Mouse (Mus musculus): ENCODE results near the gene Diexf.

The Diexf gene

DNA sequence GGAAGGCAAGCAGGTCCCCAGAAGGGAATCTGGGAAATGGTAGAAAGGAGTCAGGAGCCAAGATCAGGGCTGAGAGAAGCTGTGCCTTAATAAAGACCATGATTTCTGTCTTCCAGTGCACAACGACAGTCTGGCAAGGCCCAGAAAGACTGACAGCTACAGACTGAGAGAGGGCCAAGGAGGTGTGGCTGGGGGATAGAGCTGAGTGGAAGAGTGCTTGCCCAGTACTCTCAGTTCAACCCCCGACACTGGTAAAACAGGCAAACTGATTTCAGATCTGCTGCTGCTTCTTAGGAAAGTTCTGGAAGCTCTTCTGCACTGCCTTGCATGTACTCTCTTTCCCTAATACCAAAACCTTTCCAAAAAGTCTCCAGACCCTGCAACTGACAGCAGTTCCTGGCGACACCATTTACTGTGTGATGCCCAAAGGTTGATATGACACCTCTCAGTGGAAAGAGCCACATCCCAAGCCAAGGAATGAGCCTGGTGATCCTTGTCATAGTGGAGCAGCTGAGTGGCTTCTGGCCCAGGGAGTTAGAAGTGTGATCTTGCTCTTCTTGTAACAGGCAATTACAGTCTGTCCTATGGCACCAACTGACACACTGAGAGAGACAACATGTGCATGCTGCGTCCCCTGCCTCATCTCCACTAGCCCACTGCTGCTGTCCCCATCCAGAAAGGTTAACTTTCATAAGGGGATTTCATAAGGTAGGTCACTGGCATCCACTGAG lies 43.8 kb downstream of the Diexf start:
- no peak for DNase-seq (ENCODE audit: low spot score in 2 of 2)

GRCm38 (mm10) chr1:193085541-193086020 lies 44.5 kb downstream of the Diexf start:
- no peak for DNase-seq (ENCODE audit: low spot score in 2 of 2)

DNA sequence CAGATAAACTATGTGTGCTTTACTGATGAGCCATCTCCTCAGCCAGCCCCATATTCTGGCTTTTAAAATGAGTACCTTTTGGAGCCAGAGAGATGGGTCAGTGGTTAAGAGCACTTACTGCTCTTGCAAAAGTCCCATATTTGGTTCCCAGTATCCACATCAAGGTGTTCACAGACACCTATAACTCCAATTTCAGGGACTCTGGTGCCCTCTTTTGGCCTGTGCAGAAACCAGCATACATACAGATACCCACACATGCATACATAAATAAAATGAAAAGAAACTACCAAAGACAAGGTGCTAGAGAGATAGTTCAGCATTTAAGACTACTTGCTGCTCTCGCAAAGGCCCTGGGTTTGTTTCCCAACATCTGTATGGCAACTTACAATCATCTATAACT lies 46.1 kb downstream of the Diexf start:
- DNase-seq (ENCODE audit: low spot score in 2 of 2), result no peak

GRCm38 (mm10) chr1:193083051-193083450 lies 47.0 kb downstream of the Diexf start:
- no peak for DNase-seq (ENCODE audit: low spot score in 2 of 2)

GRCm38 (mm10) chr1:193082311-193082921 lies 47.7 kb downstream of the Diexf start:
- no peak for DNase-seq (ENCODE audit: low spot score in 2 of 2)

- DNase-seq (ENCODE audit: low spot score in 2 of 2), result no peak
These were observed 67.5 kb downstream of the Diexf start for GRCm38 (mm10) chr1:193062618-193063017.

- no peak for DNase-seq (ENCODE audit: low spot score in 2 of 2)
These were observed 69.9 kb downstream of the Diexf start for GRCm38 (mm10) chr1:193060167-193060566.

GRCm38 (mm10) chr1:193059596-193059995 lies 70.5 kb downstream of the Diexf start:
- peak; percentile 41 to 44 for DNase-seq (ENCODE audit: low spot score in 2 of 2)

GRCm38 (mm10) chr1:193054401-193054800 lies 75.7 kb downstream of the Diexf start:
- DNase-seq (ENCODE audit: low spot score in 2 of 2), result no peak

GRCm38 (mm10) chr1:193053065-193053464 lies 77.0 kb downstream of the Diexf start:
- no peak for DNase-seq (ENCODE audit: low spot score in 2 of 2)

DNA sequence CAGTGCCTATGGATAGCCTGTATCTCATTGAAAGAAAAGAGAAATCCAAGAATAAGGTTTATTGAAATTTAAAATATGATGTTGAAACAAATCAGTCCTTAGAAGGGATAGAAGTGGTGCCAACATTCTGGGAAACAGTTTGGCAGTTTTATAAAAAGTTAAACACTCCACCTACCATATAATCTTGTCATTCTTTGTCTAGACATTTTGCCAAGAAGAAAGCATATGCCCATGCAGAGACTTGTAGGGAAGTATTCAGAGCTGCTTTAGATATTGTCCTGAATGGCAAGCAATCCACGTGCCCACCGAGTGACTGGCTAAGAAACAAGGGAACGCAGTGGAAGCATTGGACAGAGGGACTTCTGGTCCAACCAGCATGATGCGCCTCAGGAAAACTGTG lies 82.5 kb downstream of the Diexf start:
- DNase-seq (ENCODE audit: low spot score in 2 of 2), result peak in 1 of 2 experiments; percentile 8

GRCm38 (mm10) chr1:193042760-193043295 lies 87.2 kb downstream of the Diexf start:
- DNase-seq (ENCODE audit: low spot score in 2 of 2), result peak in 1 of 2 experiments; percentile 35
